In the genomic region with DNA sequence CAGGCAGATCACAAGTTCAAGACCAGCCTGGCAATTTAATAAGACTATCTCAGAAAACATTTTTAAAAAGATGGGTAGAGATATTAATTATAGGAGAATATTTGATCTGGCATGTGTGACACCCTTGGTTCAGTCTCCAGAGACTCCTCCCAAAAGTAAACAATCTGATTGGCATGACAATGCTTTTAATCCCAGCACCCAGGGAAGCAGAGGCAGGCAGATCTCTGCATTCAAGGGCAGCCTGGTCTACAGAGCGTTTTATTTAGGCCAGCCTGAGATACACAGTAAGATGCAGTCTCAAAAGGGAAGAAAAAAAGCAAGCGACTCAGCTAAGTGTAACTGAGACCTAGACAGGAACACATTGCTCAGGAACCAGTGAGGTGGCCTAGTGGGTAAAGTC, we compare ENCODE assay signal across 11 mouse cellular contexts. TPM values are rescaled to one million over a fixed set of nuclear protein-coding genes. Genes with fewer than 3 reads are reported as not detected.
DNase-seq lines count a peak whose midpoint lies in the region; ATAC-seq and TF ChIP-seq lines count a peak whose summit lies in the region.
"Had no signal": no experiment of that assay in that cellular context is flagged by ENCODE, and none has a peak within 500 bp of the region (broad histone marks: within the 10 kb centered on the region; RNA-seq: fewer than 3 reads in every experiment).

No protein-coding gene starts in this region.

- DNase-seq in heart, postnatal 0 days (ENCODE audit: low spot score): no peak
- DNase-seq in heart, adult 18-20 months: no peak
- no peak for DNase-seq in G1E (ENCODE audit: low spot score)
- no peak for DNase-seq in midbrain, embryonic 14.5 days
- no peak for DNase-seq in adrenal gland, adult 2 months
- no peak for DNase-seq in ovary, postnatal 14 days (ENCODE audit: low spot score)
- DNase-seq in right cerebral cortex, postnatal 14 days: no peak
- DNase-seq: cerebellum, adult 9-11 months; thymus, postnatal 14 days had no signal

- H3K9ac ChIP-seq in heart, postnatal 0 days (replicated peaks; ENCODE audit: low read depth, low read length): no peak overlapping the region
- H3K9ac ChIP-seq in hindbrain, embryonic 16.5 days (ENCODE audit: low read depth, low read length): no peak overlapping the region
- H3K9ac ChIP-seq in midbrain, embryonic 14.5 days (replicated peaks; ENCODE audit: low read length): no peak overlapping the region

- no peak overlapping the region for H3K27ac ChIP-seq in heart, postnatal 0 days (ENCODE audit: low read depth)
- H3K27ac ChIP-seq in hindbrain, embryonic 16.5 days (ENCODE audit: low read depth, low read length): no peak overlapping the region
- no peak overlapping the region for H3K27ac ChIP-seq in midbrain, embryonic 14.5 days (replicated peaks; ENCODE audit: low read depth, low read length)

- no peaks in the 10 kb centered on the region for H3K36me3 ChIP-seq in heart, postnatal 0 days (replicated peaks; ENCODE audit: control insufficient read depth, insufficient read depth, low read length)
- H3K36me3 ChIP-seq in G1E (replicated peaks): peaks cover 41% of the 10 kb centered on the region
- H3K36me3 ChIP-seq in hindbrain, embryonic 16.5 days (ENCODE audit: control insufficient read depth, insufficient read depth, low read length): no peaks in the 10 kb centered on the region
- H3K36me3 ChIP-seq in midbrain, embryonic 14.5 days (ENCODE audit: control insufficient read depth, insufficient read depth, low read length): no peaks in the 10 kb centered on the region

- H3K9me3 ChIP-seq in heart, postnatal 0 days (replicated peaks; ENCODE audit: control insufficient read depth, low read length): no peaks in the 10 kb centered on the region
- no peaks in the 10 kb centered on the region for H3K9me3 ChIP-seq in G1E (replicated peaks)
- H3K9me3 ChIP-seq in hindbrain, embryonic 16.5 days (ENCODE audit: control insufficient read depth, low read length): no peaks in the 10 kb centered on the region
- H3K9me3 ChIP-seq in midbrain, embryonic 14.5 days (ENCODE audit: control insufficient read depth, low read length): no peaks in the 10 kb centered on the region

- H3K27me3 ChIP-seq in heart, postnatal 0 days (ENCODE audit: control insufficient read depth, insufficient read depth, low read length): no peaks in the 10 kb centered on the region
- no peaks in the 10 kb centered on the region for H3K27me3 ChIP-seq in G1E (ENCODE audit: insufficient read depth, low read length)
- H3K27me3 ChIP-seq in hindbrain, embryonic 16.5 days (replicated peaks; ENCODE audit: control insufficient read depth, insufficient read depth, low read length): no peaks in the 10 kb centered on the region
- no peaks in the 10 kb centered on the region for H3K27me3 ChIP-seq in midbrain, embryonic 14.5 days (ENCODE audit: control insufficient read depth, insufficient read depth, low read length)
- H3K27me3 ChIP-seq: Patski had no signal

- WGBS in heart, postnatal 0 days: 85% methylated on average over 2 of the region's 2 CpGs
- WGBS in hindbrain, embryonic 16.5 days: 95% methylated on average over 2 of the region's 2 CpGs
- 95% methylated on average over 2 of the region's 2 CpGs for WGBS in midbrain, embryonic 14.5 days

- no peak for TF ChIP-seq EP300 in heart, postnatal 0 days (IDR thresholded peaks at IDR 0.05; ENCODE audit: low read depth)

- no peak overlapping the region for H3K4me3 ChIP-seq in heart, postnatal 0 days (ENCODE audit: low read depth, low read length)
- H3K4me3 ChIP-seq in G1E (ENCODE audit: low read depth, low read length): peak overlapping the region; percentile 90; the same call in 1 of the 2 replicates
- H3K4me3 ChIP-seq in hindbrain, embryonic 16.5 days (ENCODE audit: low read length): no peak overlapping the region
- H3K4me3 ChIP-seq in midbrain, embryonic 14.5 days (replicated peaks; ENCODE audit: low read depth, low read length): no peak overlapping the region

- TF ChIP-seq CTCF in heart, postnatal 0 days (IDR thresholded peaks at IDR 0.05; ENCODE audit: low read depth): no peak
- TF ChIP-seq CTCF in G1E (IDR thresholded peaks at IDR 0.05; ENCODE audit: low read depth, low read length): no peak

- ATAC-seq in heart, postnatal 0 days (ENCODE audit: insufficient read depth, low read depth): no peak
- ATAC-seq in G1E (ENCODE audit: extremely low read depth, insufficient number of reproducible peaks, low FRiP score, poor library complexity, severe bottlenecking): no peak
- no peak for ATAC-seq in hindbrain, embryonic 16.5 days
- no peak for ATAC-seq in midbrain, embryonic 14.5 days (ENCODE audit: low FRiP score, low TSS enrichment)
- ATAC-seq: Patski had no signal

- H3K4me1 ChIP-seq in heart, postnatal 0 days (ENCODE audit: control insufficient read depth, insufficient read depth): peaks cover 19% of the 10 kb centered on the region; the same call in 1 of the 2 replicates
- H3K4me1 ChIP-seq in G1E (ENCODE audit: insufficient read depth, low read depth, low read length): peaks cover 60% of the 10 kb centered on the region
- H3K4me1 ChIP-seq in hindbrain, embryonic 16.5 days (ENCODE audit: control insufficient read depth, insufficient read depth, low read depth, low read length): peaks cover 28% of the 10 kb centered on the region
- peaks cover 30% of the 10 kb centered on the region for H3K4me1 ChIP-seq in midbrain, embryonic 14.5 days (ENCODE audit: control insufficient read depth, insufficient read depth, low read length)

- 0 out of 2 replicates have a peak overlapping the region, but pooled peaks have one; percentile 89 for H3K4me2 ChIP-seq in heart, postnatal 0 days (ENCODE audit: low read depth, low read length)
- peak overlapping the region; percentile 90 for H3K4me2 ChIP-seq in hindbrain, embryonic 16.5 days (ENCODE audit: low read length)
- peak overlapping the region; percentile 88 for H3K4me2 ChIP-seq in midbrain, embryonic 14.5 days (ENCODE audit: low read length)

RNA-seq across cellular contexts. Expression of a gene that starts 1.9 kb away (rescaled TPM):
- total RNA-seq in heart, postnatal 0 days (2014; rRNA removed; ENCODE audit: low replicate concordance): 7.4 and 10.7 TPM in 2 replicates
- 18.2 and 19.4 TPM in 2 replicates for polyA plus RNA-seq in heart, postnatal 0 days (2015; fragmentation: Nextera tagmentation; extraction: Ambion mirVana)
- total RNA-seq in heart, adult 18-20 months (2021): 10 to 100 TPM; 12.6 to 13.0 TPM
- total RNA-seq in G1E (2014; fragmentation: Nextera tagmentation): 158 and 183 TPM in 2 replicates
- 87.5 and 89.6 TPM in 2 replicates for total RNA-seq in G1E (2017)
- 35.9 and 37.1 TPM in 2 replicates for polyA plus RNA-seq in G1E (2012)
- polyA plus RNA-seq in hindbrain, embryonic 16.5 days (2015; fragmentation: Nextera tagmentation; extraction: Ambion mirVana): 39.7 and 47.0 TPM in 2 replicates
- polyA plus RNA-seq in midbrain, embryonic 14.5 days (2014; fragmentation: Nextera tagmentation; extraction: Ambion mirVana): 48.5 and 56.0 TPM in 2 replicates
- total RNA-seq in adrenal gland, adult 2 months (2021): 10 to 100 TPM; 24.0 to 26.7 TPM
- 8.4 and 10.1 TPM in 2 replicates for polyA plus RNA-seq in adrenal gland, adult 2 months (2012; rRNA removed)

RNA-seq across cellular contexts. Expression of a gene that starts 34.9 kb away (rescaled TPM):
- total RNA-seq in heart, postnatal 0 days (2014; rRNA removed; ENCODE audit: low replicate concordance): not detected in 2 replicates
- polyA plus RNA-seq in heart, postnatal 0 days (2015; fragmentation: Nextera tagmentation; extraction: Ambion mirVana): 0.15 and 0.45 TPM in 2 replicates
- total RNA-seq in heart, adult 18-20 months (2021): under 1 TPM in 1 of 2 experiments, not detected in 1; 0.15 TPM
- total RNA-seq in G1E (2014; fragmentation: Nextera tagmentation): not detected in 2 replicates
- 0.35 and 0.60 TPM in 2 replicates for total RNA-seq in G1E (2017)
- 0.02 TPM in 1 of 2 replicates, not detected in the other for polyA plus RNA-seq in G1E (2012)
- 6.8 and 9.3 TPM in 2 replicates for polyA plus RNA-seq in hindbrain, embryonic 16.5 days (2015; fragmentation: Nextera tagmentation; extraction: Ambion mirVana)
- polyA plus RNA-seq in midbrain, embryonic 14.5 days (2014; fragmentation: Nextera tagmentation; extraction: Ambion mirVana): 4.4 and 6.2 TPM in 2 replicates
- total RNA-seq in adrenal gland, adult 2 months (2021): under 1 TPM; 0.37 to 0.79 TPM
- polyA plus RNA-seq in adrenal gland, adult 2 months (2012; rRNA removed): 0.07 and 0.11 TPM in 2 replicates

RNA-seq across cellular contexts. Expression of a gene that starts 36.3 kb away (rescaled TPM):
- total RNA-seq in heart, postnatal 0 days (2014; rRNA removed; ENCODE audit: low replicate concordance): 8.0 and 9.0 TPM in 2 replicates
- 7.4 and 8.3 TPM in 2 replicates for polyA plus RNA-seq in heart, postnatal 0 days (2015; fragmentation: Nextera tagmentation; extraction: Ambion mirVana)
- total RNA-seq in heart, adult 18-20 months (2021): 1 to 10 TPM; 9.0 to 9.9 TPM
- 112 and 117 TPM in 2 replicates for total RNA-seq in G1E (2014; fragmentation: Nextera tagmentation)
- total RNA-seq in G1E (2017): 72.2 and 89.3 TPM in 2 replicates
- 2.9 and 9.7 TPM in 2 replicates for polyA plus RNA-seq in G1E (2012)
- 20.7 and 24.4 TPM in 2 replicates for polyA plus RNA-seq in hindbrain, embryonic 16.5 days (2015; fragmentation: Nextera tagmentation; extraction: Ambion mirVana)
- polyA plus RNA-seq in midbrain, embryonic 14.5 days (2014; fragmentation: Nextera tagmentation; extraction: Ambion mirVana): 26.7 and 33.1 TPM in 2 replicates
- total RNA-seq in adrenal gland, adult 2 months (2021): 10 to 100 TPM; 13.3 to 15.0 TPM
- 2.5 and 4.3 TPM in 2 replicates for polyA plus RNA-seq in adrenal gland, adult 2 months (2012; rRNA removed)
